Mouse (Mus musculus): ENCODE data around the gene Gm6525. TPM values are rescaled to one million over a fixed set of nuclear protein-coding genes. Genes with fewer than 3 reads are reported as not detected.
A peak's percentile ranks its signal among the peaks of the same experiment; 100 is the strongest.

Gm6525 gene
- polyA plus RNA-seq, 1 experiment from 2014 or later: 4.6 TPM

DNA sequence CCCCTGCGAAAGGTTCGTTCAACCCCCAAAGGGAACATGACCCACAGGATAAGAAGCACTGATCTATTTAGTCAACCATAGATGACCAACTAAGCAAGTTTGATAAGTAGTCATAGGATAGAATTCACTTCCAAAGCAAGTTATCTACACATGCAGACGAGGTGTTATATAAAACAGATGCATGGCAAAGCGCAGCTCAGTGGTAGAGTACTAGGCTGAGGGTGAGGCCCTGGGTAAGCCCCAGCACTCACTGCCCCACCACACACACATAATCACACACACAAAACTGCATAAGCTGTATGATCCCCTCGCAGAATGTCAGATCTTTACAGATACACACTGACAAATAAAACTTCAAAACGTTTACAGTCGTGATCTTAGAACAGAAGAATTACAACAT, 37.4 kb upstream of the Gm6525 start:
- Histone ChIP-seq H3K4me1 (ENCODE audit: control insufficient read depth, insufficient read depth, low read length) (no peaks in the 10 kb centered on the region), H3K36me3 (ENCODE audit: control insufficient read depth, insufficient read depth, low read length) (no peaks in the 10 kb centered on the region), H3K9ac (replicated peaks; ENCODE audit: low read depth, low read length) (no peak overlapping the region), H3K9me3 (ENCODE audit: control insufficient read depth, low read length) (no peaks in the 10 kb centered on the region), H3K4me2 (ENCODE audit: low read depth, low read length) (no peak overlapping the region), H3K27me3 (ENCODE audit: control insufficient read depth, insufficient read depth, low read length) (no peaks in the 10 kb centered on the region), H3K4me3 (ENCODE audit: low read depth, low read length) (no peak overlapping the region), H3K27ac (ENCODE audit: low read depth, low read length) (no peak overlapping the region)
- no peak for ATAC-seq (ENCODE audit: low read depth)
- WGBS: 91% methylated on average over 7 of the region's 7 CpGs

DNA sequence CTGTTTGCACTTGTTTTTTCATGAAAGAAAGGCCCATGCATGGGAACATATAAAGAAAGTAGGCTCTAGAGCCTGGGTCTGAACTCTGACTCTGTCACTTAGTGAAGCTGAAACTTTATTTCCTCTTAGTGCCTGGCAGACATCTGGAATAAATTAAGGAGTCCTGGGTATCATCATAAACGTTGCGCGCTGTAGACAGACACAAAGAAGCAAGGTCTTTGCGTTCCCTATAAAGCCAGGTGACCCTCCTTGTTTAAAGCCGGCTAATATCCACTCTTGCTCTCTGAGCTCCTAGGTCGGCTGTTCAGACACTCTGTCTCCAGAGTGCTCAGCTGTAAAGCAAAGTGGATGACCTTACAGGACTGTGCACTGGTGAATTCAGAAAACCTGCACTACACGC, 33.0 kb upstream of the Gm6525 start:
- no peaks in the 10 kb centered on the region for H3K36me3 ChIP-seq (ENCODE audit: control insufficient read depth, insufficient read depth, low read length)
- H3K27ac ChIP-seq (ENCODE audit: low read depth, low read length): no peak overlapping the region
- H3K27me3 ChIP-seq (ENCODE audit: control insufficient read depth, insufficient read depth, low read length): no peaks in the 10 kb centered on the region
- H3K4me3 ChIP-seq (ENCODE audit: low read depth, low read length): no peak overlapping the region
- ATAC-seq (ENCODE audit: low read depth): no peak
- WGBS: 75% methylated on average over 7 of the region's 7 CpGs
- no peaks in the 10 kb centered on the region for H3K9me3 ChIP-seq (ENCODE audit: control insufficient read depth, low read length)
- no peak overlapping the region for H3K4me2 ChIP-seq (ENCODE audit: low read depth, low read length)
- no peak overlapping the region for H3K9ac ChIP-seq (replicated peaks; ENCODE audit: low read depth, low read length)
- no peaks in the 10 kb centered on the region for H3K4me1 ChIP-seq (ENCODE audit: control insufficient read depth, insufficient read depth, low read length)

DNA sequence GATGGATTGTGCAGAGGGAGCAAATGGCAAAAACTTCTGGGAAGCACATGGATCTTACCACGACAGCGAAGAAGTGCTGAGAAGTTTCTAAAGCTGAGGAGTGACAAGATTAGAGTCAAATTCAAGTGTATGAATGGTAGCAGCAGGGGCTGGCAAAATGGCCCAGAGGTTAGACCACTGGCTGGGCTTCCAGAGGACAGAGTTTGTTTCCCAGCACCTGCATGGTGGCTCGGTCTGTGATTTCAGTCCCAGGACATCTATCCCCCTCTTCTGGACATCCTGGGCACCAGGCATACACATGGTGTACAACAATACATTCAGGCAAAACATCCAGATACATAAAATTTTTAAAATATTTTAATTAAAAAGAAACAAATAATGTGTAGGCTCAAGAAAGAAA, 24.1 kb upstream of the Gm6525 start:
- Histone ChIP-seq H3K27ac (ENCODE audit: low read depth, low read length) (no peak overlapping the region), H3K4me1 (ENCODE audit: control insufficient read depth, insufficient read depth, low read length) (no peaks in the 10 kb centered on the region), H3K9ac (replicated peaks; ENCODE audit: low read depth, low read length) (no peak overlapping the region), H3K4me2 (ENCODE audit: low read depth, low read length) (no peak overlapping the region), H3K27me3 (ENCODE audit: control insufficient read depth, insufficient read depth, low read length) (no peaks in the 10 kb centered on the region), H3K36me3 (ENCODE audit: control insufficient read depth, insufficient read depth, low read length) (no peaks in the 10 kb centered on the region), H3K9me3 (ENCODE audit: control insufficient read depth, low read length) (no peaks in the 10 kb centered on the region), H3K4me3 (ENCODE audit: low read depth, low read length) (no peak overlapping the region)
- 97% methylated on average over 3 of the region's 3 CpGs for WGBS
- no peak for ATAC-seq (ENCODE audit: low read depth)

DNA sequence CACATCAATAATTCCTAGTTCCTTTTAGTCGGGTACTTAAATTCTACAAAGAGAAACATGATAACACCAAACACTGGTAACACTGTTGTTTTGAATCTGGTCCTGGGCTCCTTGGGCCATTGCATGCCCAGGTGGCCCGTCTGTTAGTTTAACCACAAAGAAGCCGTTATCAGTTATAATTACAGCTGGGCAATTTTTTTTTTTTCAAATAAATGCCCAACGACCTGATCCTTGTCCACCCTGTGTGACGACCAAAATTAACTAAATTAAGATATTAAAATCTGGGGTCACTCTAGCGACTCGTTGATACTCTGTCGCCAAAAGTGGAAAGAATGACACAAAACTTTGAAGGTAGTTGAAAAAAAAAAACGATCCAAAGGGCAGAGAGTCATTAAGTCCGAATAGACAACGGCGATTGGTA, 19.2 kb upstream of the Gm6525 start:
- H3K4me2 ChIP-seq (ENCODE audit: low read depth, low read length): peak overlapping the region; percentile 96; the same call in 1 of the 2 replicates
- WGBS: 4% methylated on average over 12 of the region's 12 CpGs
- ATAC-seq (ENCODE audit: low read depth): no peak
- H3K9ac ChIP-seq (replicated peaks; ENCODE audit: low read depth, low read length): no peak overlapping the region
- H3K27ac ChIP-seq (ENCODE audit: low read depth, low read length): no peak overlapping the region
- H3K27me3 ChIP-seq (ENCODE audit: control insufficient read depth, insufficient read depth, low read length): no peaks in the 10 kb centered on the region
- no peaks in the 10 kb centered on the region for H3K4me1 ChIP-seq (ENCODE audit: control insufficient read depth, insufficient read depth, low read length)
- H3K4me3 ChIP-seq (ENCODE audit: low read depth, low read length): no peak overlapping the region
- no peaks in the 10 kb centered on the region for H3K9me3 ChIP-seq (ENCODE audit: control insufficient read depth, low read length)
- peaks cover 8% of the 10 kb centered on the region; the same call in 1 of the 2 replicates for H3K36me3 ChIP-seq (ENCODE audit: control insufficient read depth, insufficient read depth, low read length)

DNA sequence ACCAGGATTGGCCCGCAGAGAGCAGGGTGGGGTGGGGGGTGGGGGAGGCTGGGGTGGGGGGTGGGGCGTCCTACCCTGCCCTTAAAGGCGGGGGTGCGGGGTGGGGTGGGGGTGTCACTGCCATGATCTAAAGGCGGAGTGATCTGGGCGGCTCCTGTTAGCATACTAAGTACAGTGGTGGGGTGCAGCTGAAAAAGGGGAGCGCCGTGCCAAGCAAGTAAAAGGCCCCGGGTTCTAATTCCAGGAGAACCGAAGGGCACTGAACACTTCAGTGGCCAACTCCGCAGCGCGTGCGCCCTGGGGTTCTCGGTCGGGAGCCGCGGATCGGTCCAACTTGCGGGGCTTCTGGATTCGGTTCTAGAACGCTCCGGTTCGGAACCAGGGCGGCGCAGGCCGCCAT, 18.8 kb upstream of the Gm6525 start:
- Histone ChIP-seq H3K4me2 (ENCODE audit: low read depth, low read length) (peak overlapping the region; percentile 96), H3K4me1 (ENCODE audit: control insufficient read depth, insufficient read depth, low read length) (no peaks in the 10 kb centered on the region), H3K36me3 (ENCODE audit: control insufficient read depth, insufficient read depth, low read length) (peaks cover 8% of the 10 kb centered on the region; the same call in 1 of the 2 replicates), H3K9me3 (ENCODE audit: control insufficient read depth, low read length) (no peaks in the 10 kb centered on the region), H3K27ac (ENCODE audit: low read depth, low read length) (no peak overlapping the region), H3K4me3 (ENCODE audit: low read depth, low read length) (peak overlapping the region; percentile 48), H3K27me3 (ENCODE audit: control insufficient read depth, insufficient read depth, low read length) (no peaks in the 10 kb centered on the region), H3K9ac (replicated peaks; ENCODE audit: low read depth, low read length) (peak overlapping the region; percentile 44)
- WGBS: under 1% methylated on average over 27 of the region's 27 CpGs
- ATAC-seq (ENCODE audit: low read depth): no peak

DNA sequence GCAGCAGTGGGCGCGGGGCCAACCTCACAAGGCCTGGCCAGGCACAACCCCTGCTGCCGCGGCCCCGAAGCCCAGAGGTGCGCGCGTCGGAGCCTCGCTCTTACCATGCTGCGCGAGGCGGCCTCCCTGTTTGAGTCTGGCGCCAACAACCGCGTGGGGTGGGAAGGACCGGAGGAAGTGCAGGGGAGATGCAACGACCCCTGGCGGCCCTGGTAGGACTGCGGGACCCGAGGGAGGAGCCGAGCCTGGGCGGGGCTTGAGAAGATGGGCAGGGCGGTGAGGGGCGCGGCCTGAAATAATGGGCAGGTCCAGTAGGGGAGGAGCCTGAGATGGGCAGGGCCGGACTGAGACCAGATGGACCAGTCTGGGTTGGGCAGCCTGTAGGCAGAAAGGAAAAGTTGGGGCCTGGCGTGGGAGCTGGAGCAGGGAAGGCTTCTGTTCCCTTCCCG, 18.3 kb upstream of the Gm6525 start, which contains the start of gene Mnd1:
TSS of gene Mnd1 (minus strand) at position 229 of the 449 bp plus-strand sequence.
- Histone ChIP-seq H3K27ac (ENCODE audit: low read depth, low read length) (no peak within 1 kb of the TSS), H3K4me1 (ENCODE audit: control insufficient read depth, insufficient read depth, low read length) (no peaks in the 10 kb centered on the region), H3K9ac (replicated peaks; ENCODE audit: low read depth, low read length) (peak within 1 kb of the TSS; percentile 44), H3K9me3 (ENCODE audit: control insufficient read depth, low read length) (no peaks in the 10 kb centered on the region), H3K27me3 (ENCODE audit: control insufficient read depth, insufficient read depth, low read length) (no peaks in the 10 kb centered on the region), H3K4me2 (ENCODE audit: low read depth, low read length) (peak within 1 kb of the TSS; percentile 96), H3K36me3 (ENCODE audit: control insufficient read depth, insufficient read depth, low read length) (peaks cover 8% of the 10 kb centered on the region; the same call in 1 of the 2 replicates), H3K4me3 (ENCODE audit: low read depth, low read length) (peak within 1 kb of the TSS; percentile 48)
- ATAC-seq (ENCODE audit: low read depth): peak; percentile 98
- under 1% methylated on average over 29 of the region's 29 CpGs for WGBS

DNA sequence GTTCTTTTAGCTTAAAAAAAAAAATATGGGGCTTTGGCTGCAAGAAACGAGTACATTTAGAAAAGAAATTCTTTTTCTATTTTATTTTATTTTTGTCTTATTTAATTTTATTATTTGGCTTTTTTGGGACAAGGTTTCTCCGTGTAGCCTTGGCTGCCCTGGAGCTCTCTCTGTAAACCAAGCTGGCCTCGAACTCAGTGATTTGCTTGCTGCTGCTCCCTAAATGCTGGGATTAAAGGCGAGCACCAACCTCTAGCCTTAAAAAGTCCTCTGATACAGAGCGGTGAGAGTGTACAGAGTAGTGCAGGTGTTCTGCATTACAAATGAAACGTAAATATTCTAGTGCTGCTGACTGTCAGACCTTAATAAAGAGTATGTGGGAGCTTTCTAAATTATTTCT, 17.8 kb upstream of the Gm6525 start:
- Histone ChIP-seq H3K4me3 (ENCODE audit: low read depth, low read length) (peak overlapping the region; percentile 48; the same call in 1 of the 2 replicates), H3K4me2 (ENCODE audit: low read depth, low read length) (peak overlapping the region; percentile 96; the same call in 1 of the 2 replicates), H3K4me1 (ENCODE audit: control insufficient read depth, insufficient read depth, low read length) (no peaks in the 10 kb centered on the region), H3K9me3 (ENCODE audit: control insufficient read depth, low read length) (no peaks in the 10 kb centered on the region), H3K9ac (replicated peaks; ENCODE audit: low read depth, low read length) (no peak overlapping the region), H3K27me3 (ENCODE audit: control insufficient read depth, insufficient read depth, low read length) (no peaks in the 10 kb centered on the region), H3K27ac (ENCODE audit: low read depth, low read length) (no peak overlapping the region), H3K36me3 (ENCODE audit: control insufficient read depth, insufficient read depth, low read length) (peaks cover 8% of the 10 kb centered on the region; the same call in 1 of the 2 replicates)
- 51% methylated on average over 6 of the region's 6 CpGs for WGBS
- no peak for ATAC-seq (ENCODE audit: low read depth)

DNA sequence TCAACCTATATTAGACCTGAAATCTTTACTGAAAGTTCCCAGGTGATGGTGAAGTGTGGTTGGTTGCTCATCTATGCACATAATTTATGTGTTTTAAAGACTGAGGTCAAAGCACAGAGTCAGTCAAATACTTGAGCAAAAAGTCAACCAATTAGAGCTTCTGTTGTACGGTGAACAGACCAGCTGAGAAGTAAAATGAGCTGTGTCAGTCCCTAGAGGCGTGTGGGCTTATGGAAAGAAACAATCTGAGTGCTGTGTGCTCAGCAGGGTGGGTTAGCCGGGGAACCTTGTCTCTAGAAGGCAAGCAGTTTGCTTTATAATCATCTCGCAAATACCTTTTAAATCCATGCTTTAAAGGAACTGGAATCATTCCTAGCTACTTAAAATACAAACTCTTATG, 16.9 kb upstream of the Gm6525 start:
- no peak overlapping the region for H3K9ac ChIP-seq (replicated peaks; ENCODE audit: low read depth, low read length)
- no peaks in the 10 kb centered on the region for H3K4me1 ChIP-seq (ENCODE audit: control insufficient read depth, insufficient read depth, low read length)
- no peak overlapping the region for H3K4me3 ChIP-seq (ENCODE audit: low read depth, low read length)
- peaks cover 8% of the 10 kb centered on the region; the same call in 1 of the 2 replicates for H3K36me3 ChIP-seq (ENCODE audit: control insufficient read depth, insufficient read depth, low read length)
- H3K27ac ChIP-seq (ENCODE audit: low read depth, low read length): no peak overlapping the region
- H3K9me3 ChIP-seq (ENCODE audit: control insufficient read depth, low read length): no peaks in the 10 kb centered on the region
- WGBS: 35% methylated on average over 4 of the region's 4 CpGs
- H3K27me3 ChIP-seq (ENCODE audit: control insufficient read depth, insufficient read depth, low read length): no peaks in the 10 kb centered on the region
- ATAC-seq (ENCODE audit: low read depth): no peak
- no peak overlapping the region for H3K4me2 ChIP-seq (ENCODE audit: low read depth, low read length)

DNA sequence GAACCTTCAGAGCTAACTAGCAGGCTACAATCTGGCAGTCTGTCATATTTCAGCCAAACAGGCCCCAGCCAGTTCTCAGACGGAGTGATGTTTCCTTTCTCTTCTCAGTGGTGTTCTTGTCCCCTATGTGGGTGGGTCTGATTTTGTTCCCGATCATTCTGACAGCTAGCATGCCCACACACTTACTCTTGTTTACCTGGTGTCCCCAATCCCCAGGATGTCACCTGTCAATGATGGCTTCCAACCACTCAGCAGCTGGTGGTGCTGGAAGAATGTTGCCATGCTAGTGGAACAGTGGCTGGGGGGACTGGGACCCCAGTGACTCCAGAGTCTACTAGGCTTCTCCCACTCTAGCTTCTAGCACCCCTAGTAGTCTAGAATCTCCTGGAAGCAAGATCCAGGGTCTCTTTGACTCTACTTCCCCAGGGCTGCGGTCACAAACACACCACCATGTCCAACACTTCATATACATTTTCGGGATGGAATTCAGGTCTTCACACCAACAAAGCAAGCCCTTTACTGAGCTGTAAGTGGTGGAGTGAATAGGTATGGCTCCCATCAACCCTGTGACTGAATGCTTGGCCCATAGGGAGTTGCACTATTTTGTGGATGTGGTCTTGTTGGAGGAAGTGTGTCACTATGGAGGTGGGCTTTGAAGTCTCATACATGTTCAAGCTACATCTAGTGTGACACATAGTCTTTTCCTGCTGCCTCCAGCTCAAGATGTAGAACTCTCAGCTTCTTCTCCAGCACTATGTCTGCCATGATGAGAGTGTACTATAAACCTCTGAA, 16.1 kb upstream of the Gm6525 start:
- ATAC-seq (ENCODE audit: low read depth): no peak
- WGBS: 85% methylated on average over 4 of the region's 4 CpGs
- H3K4me2 ChIP-seq (ENCODE audit: low read depth, low read length): no peak overlapping the region
- no peaks in the 10 kb centered on the region for H3K4me1 ChIP-seq (ENCODE audit: control insufficient read depth, insufficient read depth, low read length)
- no peaks in the 10 kb centered on the region for H3K27me3 ChIP-seq (ENCODE audit: control insufficient read depth, insufficient read depth, low read length)
- no peak overlapping the region for H3K4me3 ChIP-seq (ENCODE audit: low read depth, low read length)
- H3K9ac ChIP-seq (replicated peaks; ENCODE audit: low read depth, low read length): no peak overlapping the region
- H3K9me3 ChIP-seq (ENCODE audit: control insufficient read depth, low read length): no peaks in the 10 kb centered on the region
- no peak overlapping the region for H3K27ac ChIP-seq (ENCODE audit: low read depth, low read length)
- peaks cover 11% of the 10 kb centered on the region for H3K36me3 ChIP-seq (ENCODE audit: control insufficient read depth, insufficient read depth, low read length)

Measured in neural tube, embryonic 14.5 days (tissue).